Mouse (Mus musculus) B cell, adult 62 days (primary cell): ENCODE data around the gene Kcnt1. TPM values are rescaled to one million over a fixed set of nuclear protein-coding genes. Genes with fewer than 3 reads are reported as not detected.

Experiments
- total RNA-seq: library from RNA; stranded (reverse); gene quantifications from 4 replicates; pipeline ENCODE4 v1.2.4, GENCODE M21; 2023

Gene Kcnt1
- total RNA-seq, result not detected in 4 replicates

GRCm38 (mm10) chr2:25863337-25864131 is at the start of gene Kcnt1:
TSS of gene Kcnt1 (plus strand) at chr2:25863734.

GRCm38 (mm10) chr2:25815748-25816147 is 47.8 kb upstream of the Kcnt1 start, which contains the start of gene Glt6d1:
TSS of gene Glt6d1 (minus strand) at chr2:25815848.

GRCm38 (mm10) chr2:25822806-25823205 is 40.7 kb upstream of the Kcnt1 start, which contains the start of gene Lcn9:
TSS of gene Lcn9 (plus strand) at chr2:25823153.

GRCm38 (mm10) chr2:25847226-25847625 is 16.3 kb upstream of the Kcnt1 start, which contains the start of gene Sohlh1:
TSS of gene Sohlh1 (minus strand) at chr2:25847248.

Other genes with a start within 250 kb of the Kcnt1 start
- gene Ccdc183, start 246.1 kb upstream of the Kcnt1 start, total RNA-seq, result not detected in 4 replicates
- 0.78 to 2.9 TPM (median 2.4 TPM) in 4 replicates for gene Tmem141, start 241.7 kb upstream of the Kcnt1 start, total RNA-seq
- gene Fcna, start 235.7 kb upstream of the Kcnt1 start, total RNA-seq, result 4.1 to 8.3 TPM (median 5.8 TPM) in 4 replicates
- not detected in 4 replicates for gene Lcn8, start 210.6 kb upstream of the Kcnt1 start, total RNA-seq
- gene Lcn5, start 205.8 kb upstream of the Kcnt1 start, total RNA-seq, result not detected in 4 replicates
- gene Lcn6, start 186.9 kb upstream of the Kcnt1 start, total RNA-seq, result not detected in 4 replicates
- not detected in 4 replicates for gene Lcn10, start 181.0 kb upstream of the Kcnt1 start, total RNA-seq
- not detected in 4 replicates for gene Obp2a, start 163.7 kb upstream of the Kcnt1 start, total RNA-seq
- 25.1 to 40.3 TPM (median 25.4 TPM) in 4 replicates for gene Bmyc, start 157.0 kb upstream of the Kcnt1 start, total RNA-seq
- gene Obp2b, start 126.7 kb upstream of the Kcnt1 start, total RNA-seq, result not detected in 4 replicates
- gene Lcn3, start 98.2 kb upstream of the Kcnt1 start, total RNA-seq, result not detected in 4 replicates
- gene Lcn11, start 86.7 kb upstream of the Kcnt1 start, total RNA-seq, result not detected in 4 replicates
- gene Gm13539, start 81.5 kb upstream of the Kcnt1 start, total RNA-seq, result not detected in 4 replicates
- gene Glt6d1, start 47.9 kb upstream of the Kcnt1 start, total RNA-seq, result not detected in 4 replicates
- gene Lcn9, start 40.6 kb upstream of the Kcnt1 start, total RNA-seq, result not detected in 4 replicates
- 0.44 TPM in 1 of 4 replicates, not detected in the others for gene Sohlh1, start 16.5 kb upstream of the Kcnt1 start, total RNA-seq
- gene Camsap1, start 119.5 kb downstream of the Kcnt1 start, total RNA-seq, result 29.3 to 46.9 TPM (median 31.5 TPM) in 4 replicates
- gene Ubac1, start 158.0 kb downstream of the Kcnt1 start, total RNA-seq, result 25.9 to 39.4 TPM (median 34.5 TPM) in 4 replicates